Mouse (Mus musculus) olfactory bulb, adult 2 months (tissue): Measurements from ENCODE around the gene Pou2f3.

ENCODE experiments used
- CTCF ChIP-seq: fragments of 200-500 bp; IDR thresholded peaks from 2 replicates; pipeline ENCODE4 v1.5.1; 2012; ENCODE audit warnings: low read depth, mild to moderate bottlenecking, low read length, moderate library complexity; ENCODE audit not compliant: insufficient read depth
- POLR2A ChIP-seq: fragments of 200-500 bp; IDR thresholded peaks from 2 replicates; pipeline ENCODE4 v1.6.1; 2012; ENCODE audit warnings: mild to moderate bottlenecking, low read depth, low read length, moderate library complexity; ENCODE audit not compliant: insufficient read depth

DNA sequence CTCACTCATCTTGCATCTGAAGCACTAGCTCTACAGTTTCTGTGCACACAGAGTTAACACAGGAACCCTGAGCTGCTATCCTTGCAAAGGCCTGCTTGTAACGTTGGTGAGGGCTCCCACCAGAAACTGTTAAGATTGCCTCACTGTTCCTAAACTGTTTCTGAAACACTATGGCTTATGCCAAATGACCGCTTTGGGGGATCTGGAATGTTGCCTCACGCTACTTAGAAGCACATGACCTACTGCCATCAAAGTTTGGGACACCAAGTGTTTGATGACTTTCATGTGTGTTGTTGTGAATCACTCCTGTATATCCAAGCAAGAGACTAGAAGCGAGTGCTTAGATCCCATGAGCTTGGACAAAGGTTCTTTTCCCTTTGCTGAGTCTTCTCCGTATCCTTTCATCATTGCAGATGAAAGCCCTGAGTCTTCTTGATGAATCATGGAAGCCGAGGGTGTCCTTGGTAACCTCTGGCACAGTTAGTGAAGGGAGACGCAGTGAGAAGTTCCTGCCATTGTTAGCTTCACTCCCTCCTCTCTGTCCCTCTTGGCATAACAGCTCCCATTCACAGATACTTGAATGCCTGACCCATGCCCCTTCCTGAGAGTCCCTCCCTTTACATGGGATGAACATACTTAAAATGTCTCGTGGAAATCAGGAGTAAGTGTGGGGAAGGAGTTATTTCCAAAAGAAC, 99.7 kb downstream of the Pou2f3 start:
- TF ChIP-seq CTCF (no peak), POLR2A (no peak)
